Mouse (Mus musculus): ENCODE data around the gene Adcy5. TPM values are rescaled to one million over a fixed set of nuclear protein-coding genes. Genes with fewer than 3 reads are reported as not detected.

The Adcy5 gene
- polyA plus RNA-seq, 1 experiment from 2014 or later = 1.8 TPM

DNA sequence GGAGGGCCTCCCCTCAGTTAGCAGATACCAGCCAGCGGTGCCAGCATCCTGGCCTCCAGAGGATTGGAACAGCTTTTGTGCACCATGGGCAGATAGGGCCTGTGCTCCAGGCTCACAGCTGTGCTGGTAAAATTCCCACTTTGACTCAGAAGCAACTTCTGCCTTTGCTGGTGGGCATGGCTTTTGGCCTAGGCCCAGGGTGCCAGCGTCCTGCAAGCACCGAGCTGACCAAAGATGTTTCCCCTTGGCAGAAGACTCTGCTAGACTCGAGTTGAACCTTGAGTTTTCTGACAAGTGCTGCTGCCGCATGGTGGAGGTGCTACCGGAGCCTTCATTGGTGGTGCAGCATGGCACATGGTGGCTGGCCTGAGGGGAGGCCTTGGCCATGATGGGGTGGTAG, 149.0 kb downstream of the Adcy5 start:
- H3K27me3 ChIP-seq (ENCODE audit: insufficient read depth, low read length) = no peaks in the 10 kb centered on the region
- H3K9me3 ChIP-seq (ENCODE audit: low read depth, low read length) = no peaks in the 10 kb centered on the region
- 91% methylated on average over 6 of the region's 6 CpGs for WGBS
- H3K9ac ChIP-seq = no peak overlapping the region
- DNase-seq (no peak), ATAC-seq (ENCODE audit: insufficient read depth) (no peak)
- H3K27ac ChIP-seq (ENCODE audit: low read depth) = no peak overlapping the region
- H3K4me1 ChIP-seq (ENCODE audit: insufficient read depth) = no peaks in the 10 kb centered on the region
- H3K4me3 ChIP-seq (ENCODE audit: low read depth, low read length) = no peak overlapping the region
- no peak for TF ChIP-seq CTCF (IDR thresholded peaks at IDR 0.05; ENCODE audit: low read depth)
- H3K36me3 ChIP-seq (ENCODE audit: insufficient read depth) = 0 out of 2 replicates have a peak, but pooled peaks cover 5% of the 10 kb centered on the region
- H3K4me2 ChIP-seq = no peak overlapping the region

GRCm38 (mm10) chr16:35304416-35304815, 149.7 kb downstream of the Adcy5 start:
- no peak overlapping the region for H3K27ac ChIP-seq (ENCODE audit: low read depth)
- no peak overlapping the region for H3K4me3 ChIP-seq (ENCODE audit: low read depth, low read length)
- H3K4me1 ChIP-seq (ENCODE audit: insufficient read depth) = no peaks in the 10 kb centered on the region
- no peak overlapping the region for H3K4me2 ChIP-seq
- ATAC-seq (ENCODE audit: insufficient read depth) (no peak), DNase-seq (no peak)
- H3K27me3 ChIP-seq (ENCODE audit: insufficient read depth, low read length) = no peaks in the 10 kb centered on the region
- 0 out of 2 replicates have a peak, but pooled peaks cover 5% of the 10 kb centered on the region for H3K36me3 ChIP-seq (ENCODE audit: insufficient read depth)
- no peak for TF ChIP-seq CTCF (IDR thresholded peaks at IDR 0.05; ENCODE audit: low read depth)
- no peaks in the 10 kb centered on the region for H3K9me3 ChIP-seq (ENCODE audit: low read depth, low read length)
- no peak overlapping the region for H3K9ac ChIP-seq
- 84% methylated on average over 5 of the region's 5 CpGs for WGBS

GRCm38 (mm10) chr16:35305226-35305625, 150.5 kb downstream of the Adcy5 start:
- no peak for DNase-seq
- ATAC-seq (ENCODE audit: insufficient read depth) = no peak
- WGBS = 77% methylated on average over 7 of the region's 7 CpGs
- Histone ChIP-seq H3K9ac (no peak overlapping the region), H3K4me1 (ENCODE audit: insufficient read depth) (no peaks in the 10 kb centered on the region), H3K4me3 (ENCODE audit: low read depth, low read length) (no peak overlapping the region), H3K27me3 (ENCODE audit: insufficient read depth, low read length) (no peaks in the 10 kb centered on the region), H3K9me3 (ENCODE audit: low read depth, low read length) (no peaks in the 10 kb centered on the region), H3K36me3 (ENCODE audit: insufficient read depth) (0 out of 2 replicates have a peak, but pooled peaks cover 5% of the 10 kb centered on the region), H3K4me2 (no peak overlapping the region), H3K27ac (ENCODE audit: low read depth) (no peak overlapping the region)
- TF ChIP-seq CTCF (IDR thresholded peaks at IDR 0.05; ENCODE audit: low read depth) = no peak

GRCm38 (mm10) chr16:35306631-35307030, 152.0 kb downstream of the Adcy5 start:
- no peak overlapping the region for H3K4me2 ChIP-seq
- H3K4me3 ChIP-seq (ENCODE audit: low read depth, low read length) = no peak overlapping the region
- no peak overlapping the region for H3K27ac ChIP-seq (ENCODE audit: low read depth)
- no peaks in the 10 kb centered on the region for H3K9me3 ChIP-seq (ENCODE audit: low read depth, low read length)
- no peak for TF ChIP-seq CTCF (IDR thresholded peaks at IDR 0.05; ENCODE audit: low read depth)
- WGBS = 85% methylated on average over 2 of the region's 2 CpGs
- 0 out of 2 replicates have a peak, but pooled peaks cover 5% of the 10 kb centered on the region for H3K36me3 ChIP-seq (ENCODE audit: insufficient read depth)
- H3K4me1 ChIP-seq (ENCODE audit: insufficient read depth) = peaks cover 3% of the 10 kb centered on the region; the same call in 1 of the 2 replicates
- no peak overlapping the region for H3K9ac ChIP-seq
- no peaks in the 10 kb centered on the region for H3K27me3 ChIP-seq (ENCODE audit: insufficient read depth, low read length)
- no peak for ATAC-seq (ENCODE audit: insufficient read depth)
- no peak for DNase-seq

GRCm38 (mm10) chr16:35307331-35307730, 152.7 kb downstream of the Adcy5 start:
- Histone ChIP-seq H3K27me3 (ENCODE audit: insufficient read depth, low read length) (no peaks in the 10 kb centered on the region), H3K27ac (ENCODE audit: low read depth) (no peak overlapping the region), H3K4me2 (no peak overlapping the region), H3K9me3 (ENCODE audit: low read depth, low read length) (no peaks in the 10 kb centered on the region), H3K9ac (no peak overlapping the region), H3K4me1 (ENCODE audit: insufficient read depth) (peaks cover 3% of the 10 kb centered on the region; the same call in 1 of the 2 replicates), H3K36me3 (ENCODE audit: insufficient read depth) (0 out of 2 replicates have a peak, but pooled peaks cover 5% of the 10 kb centered on the region), H3K4me3 (ENCODE audit: low read depth, low read length) (no peak overlapping the region)
- ATAC-seq (ENCODE audit: insufficient read depth) (no peak), DNase-seq (no peak)
- 76% methylated on average over 2 of the region's 2 CpGs for WGBS
- TF ChIP-seq CTCF (IDR thresholded peaks at IDR 0.05; ENCODE audit: low read depth) = no peak

DNA sequence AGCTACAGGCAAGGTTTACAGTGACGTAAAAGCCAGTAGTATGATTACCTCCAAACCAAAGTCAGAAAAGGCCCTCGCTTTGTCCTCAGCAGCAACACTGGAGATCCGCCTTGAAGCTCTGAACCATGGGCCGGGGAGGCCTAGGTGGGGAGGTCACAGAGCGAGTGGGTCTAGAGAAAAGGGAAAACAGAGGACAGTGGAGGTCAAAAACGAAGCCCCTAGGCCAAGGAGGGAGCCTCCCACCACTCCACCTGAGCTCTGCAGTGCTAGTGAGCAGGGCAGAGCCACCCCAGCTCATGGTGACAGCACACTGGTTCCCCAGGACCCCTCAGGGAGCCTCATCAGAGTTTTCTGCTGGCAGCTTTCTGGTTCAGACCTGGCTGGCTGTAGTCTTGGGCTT, 153.3 kb downstream of the Adcy5 start:
- Histone ChIP-seq H3K27me3 (ENCODE audit: insufficient read depth, low read length) (no peaks in the 10 kb centered on the region), H3K27ac (ENCODE audit: low read depth) (no peak overlapping the region), H3K36me3 (ENCODE audit: insufficient read depth) (peaks cover 7% of the 10 kb centered on the region; the same call in 1 of the 2 replicates), H3K4me3 (ENCODE audit: low read depth, low read length) (no peak overlapping the region), H3K4me1 (ENCODE audit: insufficient read depth) (peaks cover 3% of the 10 kb centered on the region; the same call in 1 of the 2 replicates), H3K9ac (no peak overlapping the region), H3K4me2 (no peak overlapping the region), H3K9me3 (ENCODE audit: low read depth, low read length) (no peaks in the 10 kb centered on the region)
- TF ChIP-seq CTCF (IDR thresholded peaks at IDR 0.05; ENCODE audit: low read depth) = no peak
- WGBS = 81% methylated on average over 6 of the region's 6 CpGs
- DNase-seq (no peak), ATAC-seq (ENCODE audit: insufficient read depth) (no peak)

GRCm38 (mm10) chr16:35308486-35309143, 153.9 kb downstream of the Adcy5 start:
- no peak for DNase-seq
- 89% methylated on average over 6 of the region's 6 CpGs for WGBS
- TF ChIP-seq CTCF (IDR thresholded peaks at IDR 0.05; ENCODE audit: low read depth) = no peak

More at GRCm38 (mm10) chr16:35308486-35309143, 153.9 kb downstream of the Adcy5 start:
- H3K9me3 ChIP-seq (ENCODE audit: low read depth, low read length) = no peaks in the 10 kb centered on the region
- no peak overlapping the region for H3K27ac ChIP-seq (ENCODE audit: low read depth)
- peaks cover 8% of the 10 kb centered on the region for H3K36me3 ChIP-seq (ENCODE audit: insufficient read depth)
- H3K4me2 ChIP-seq = no peak overlapping the region
- no peak for ATAC-seq (ENCODE audit: insufficient read depth)
- H3K4me1 ChIP-seq (ENCODE audit: insufficient read depth) = peaks cover 3% of the 10 kb centered on the region; the same call in 1 of the 2 replicates
- no peak overlapping the region for H3K9ac ChIP-seq
- H3K4me3 ChIP-seq (ENCODE audit: low read depth, low read length) = no peak overlapping the region
- H3K27me3 ChIP-seq (ENCODE audit: insufficient read depth, low read length) = no peaks in the 10 kb centered on the region
